Mouse (Mus musculus) bone marrow macrophage, adult 2 months (primary cell): ENCODE measurements around the gene Lurap1.

Source experiments
- CTCF ChIP-seq: IDR thresholded peaks from 2 replicates; pipeline ENCODE4 v1.5.1; 2012; ENCODE audit warnings: low read depth, mild to moderate bottlenecking, low read length, moderate library complexity
- POLR2A ChIP-seq: IDR thresholded peaks from 2 replicates; pipeline ENCODE4 v1.6.1; 2012; ENCODE audit warnings: mild to moderate bottlenecking, low read depth, low read length, borderline replicate concordance

- TF ChIP-seq POLR2A = no peak
- no peak for TF ChIP-seq CTCF
Measured at GRCm38 (mm10) chr4:116175136-116175535, 24.0 kb upstream of the Lurap1 start.
